1 mouse cellular context compared by ENCODE assay signal in genomic region chr8:94011076-94012012, GRCm38 (mm10).
TF ChIP-seq lines count a peak whose summit lies in the region.

No protein-coding gene starts in this region.

TF ChIP-seq in MEL, 35 proteins besides CTCF, POLR2A, EP300 and RAD21 (continued from another document):
- TF ChIP-seq USF2 (IDR thresholded peaks at IDR 0.05; ENCODE audit: borderline replicate concordance in 1 of 2, insufficient read depth in 1 of 2, low read depth in 1 of 2, low read length in 2 of 2) (no peak), TCF12 (IDR thresholded peaks at IDR 0.05; ENCODE audit: low read depth, low read length) (peak; percentile 56; the same call in 1 of the 2 replicates), MYB (IDR thresholded peaks at IDR 0.05; ENCODE audit: low read depth, low read length) (0 out of 2 replicates have a peak, but pooled peaks have one; percentile 12), POLR2AphosphoS5 (IDR thresholded peaks at IDR 0.05; ENCODE audit: borderline replicate concordance, low read depth, low read length) (no peak), TAL1 (IDR thresholded peaks at IDR 0.05; ENCODE audit: low read length) (peak; percentile 76), JUND (IDR thresholded peaks at IDR 0.05; ENCODE audit: low read depth, low read length) (no peak), CHD2 (IDR thresholded peaks at IDR 0.05; ENCODE audit: low read length) (no peak), KAT2A (conservative IDR thresholded peaks at IDR 0.05; ENCODE audit: low read depth, low read length) (no peak), MXI1 (IDR thresholded peaks at IDR 0.05; ENCODE audit: low read depth, low read length) (peak; percentile 85), E2F4 (IDR thresholded peaks at IDR 0.05; ENCODE audit: borderline replicate concordance, low read depth, low read length) (no peak), SIN3A (IDR thresholded peaks at IDR 0.05; ENCODE audit: low read length) (peak; percentile 83), GABPA (IDR thresholded peaks at IDR 0.05; ENCODE audit: low read depth, low read length) (no peak)
TF ChIP-seq in MEL: peak in this region for 12.
